Mouse (Mus musculus) liver, embryonic 14.5 days (tissue): ENCODE data around the gene Ube2h. TPM values are rescaled to one million over a fixed set of nuclear protein-coding genes. Genes with fewer than 3 reads are reported as not detected.

Experiments
- ATAC-seq: fragments of 200-750 bp; cut with Nextera tagmentation; 2 replicates; pipeline ENCODE4 v1.8.0; 2017; ENCODE audit warnings: moderate number of reproducible peaks, mild to moderate bottlenecking, moderate library complexity; ENCODE audit not compliant: insufficient read depth
- DNase-seq, 3 experiments: peaks; one replicate each; pipeline ENCODE4 v3.0.0-alpha.2; 2012 to 2013; ENCODE audit warnings: low read depth in 3 of 3, low spot score in 3 of 3
- H3K27ac ChIP-seq: fragments of 300-500 bp; sonication (generic); 2 replicates; pipeline ENCODE4 v1.5.1; 2014; ENCODE audit warnings: moderate library complexity, mild to moderate bottlenecking, control low read depth, inconsistent platforms
- H3K27me3 ChIP-seq: fragments of 300-500 bp; sonication (generic); 2 replicates; pipeline ENCODE4 v1.6.1; 2014; ENCODE audit warnings: mild to moderate bottlenecking, low read length, moderate library complexity; ENCODE audit not compliant: control insufficient read depth, insufficient read depth
- H3K36me3 ChIP-seq: fragments of 300-500 bp; sonication (generic); replicated peaks from 2 replicates; pipeline ENCODE4 v1.6.1; 2014; ENCODE audit warnings: low read depth; ENCODE audit not compliant: control insufficient read depth, insufficient read depth
- H3K4me1 ChIP-seq, 2 experiments: fragments of 200-500 bp in 1 of 2; fragments of 300-500 bp in 1 of 2; sonication (generic) in 1 of 2; replicated peaks; 2 replicates each; pipeline ENCODE4 v1.6.1; 2012 to 2014; ENCODE audit warnings: antibody characterized with exemption in 1 of 2, inconsistent platforms in 1 of 2, low read length in 1 of 2; ENCODE audit not compliant: control insufficient read depth in 2 of 2, insufficient read depth in 2 of 2
- H3K4me2 ChIP-seq: fragments of 300-500 bp; sonication (generic); 2 replicates; pipeline ENCODE4 v1.6.1; 2014; ENCODE audit warnings: low read depth, mild to moderate bottlenecking, control low read depth, moderate library complexity
- H3K4me3 ChIP-seq, 2 experiments: fragments of 200-500 bp in 1 of 2; fragments of 300-500 bp in 1 of 2; sonication (generic) in 1 of 2; 2 replicates each; pipeline ENCODE4 v1.5.1; 2012 to 2014; ENCODE audit warnings: low read depth in 2 of 2, low read length in 2 of 2, mild to moderate bottlenecking in 2 of 2, control low read depth in 1 of 2, inconsistent platforms in 1 of 2, moderate library complexity in 1 of 2; ENCODE audit not compliant: insufficient read depth in 1 of 2
- H3K9ac ChIP-seq: fragments of 300-500 bp; sonication (generic); replicated peaks from 2 replicates; pipeline ENCODE4 v1.6.1; 2014; ENCODE audit warnings: mild to moderate bottlenecking, control low read depth, moderate library complexity
- H3K9me3 ChIP-seq: fragments of 300-500 bp; sonication (generic); 2 replicates; pipeline ENCODE4 v1.6.1; 2016; ENCODE audit warnings: low read length, mixed read lengths; ENCODE audit not compliant: control insufficient read depth
- CTCF ChIP-seq: IDR thresholded peaks from 2 replicates; pipeline ENCODE4 v1.5.1; 2016; ENCODE audit warnings: antibody characterized with exemption, low read depth, control low read depth
- EP300 ChIP-seq: IDR thresholded peaks from 2 replicates; pipeline ENCODE4 v1.6.1; 2016; ENCODE audit warnings: antibody characterized with exemption, low read depth
- WGBS: fragments of 180-500 bp; shearing (Covaris S2); extraction: QIAGEN DNeasy Blood & Tissue Kit; methylation state at CpG from one replicate; pipeline ENCODE4 v1.1.7; 2014; ENCODE audit not compliant: insufficient replicate concordance; 5-methylcytosine and 5-hydroxymethylcytosine counted together
- polyA plus RNA-seq, 2 experiments: library from polyadenylated mRNA; depleted of rRNA in 1 of 2; stranded (reverse) in 1 of 2; unstranded in 1 of 2; fragments of >200 nt; fragmentation: Nextera tagmentation in 1 of 2; extraction: Ambion mirVana in 1 of 2; gene quantifications; 2 replicates each; pipeline versions ENCODE4 v1.2.1 to v1.2.3; 2012 to 2014

Gene Ube2h
- polyA plus RNA-seq (2012; rRNA removed): 13.8 and 18.7 TPM in 2 replicates
- polyA plus RNA-seq (2014; fragmentation: Nextera tagmentation; extraction: Ambion mirVana): 27.4 and 29.6 TPM in 2 replicates

- TF ChIP-seq EP300: no peak
- TF ChIP-seq CTCF: no peak
- H3K36me3 ChIP-seq: no peaks in the 10 kb centered on the region; the same call in 1 of the 2 replicates
- H3K4me2 ChIP-seq: peak within 1 kb of the TSS; percentile 94
- DNase-seq (peak; percentile 92 to 95 (median 92)), ATAC-seq (peak; percentile 75)
- peak within 1 kb of the TSS; percentile 90 for H3K27ac ChIP-seq
- H3K9ac ChIP-seq: peak within 1 kb of the TSS; percentile 99
- peaks cover 62 to 71% of the 10 kb centered on the region in 2 experiments for H3K4me1 ChIP-seq
- peak within 1 kb of the TSS; percentile 83 to 90 for H3K4me3 ChIP-seq
- WGBS: 2% methylated on average over 31 of the region's 33 CpGs
- no peaks in the 10 kb centered on the region for H3K9me3 ChIP-seq
- H3K27me3 ChIP-seq: no peaks in the 10 kb centered on the region
Observed at GRCm38 (mm10) chr6:30304399-30304917, at the start of gene Ube2h. Gene Ube2h (minus strand): TSS chr6:30304539.

GRCm38 (mm10) chr6:30353661-30354060 is 49.3 kb upstream of the Ube2h start:
- ATAC-seq (no peak), DNase-seq (no peak)
- H3K9me3 ChIP-seq: no peaks in the 10 kb centered on the region
- H3K27ac ChIP-seq: no peak overlapping the region
- H3K36me3 ChIP-seq: no peaks in the 10 kb centered on the region
- no peaks in the 10 kb centered on the region for H3K4me1 ChIP-seq
- 72% methylated on average over 8 of the region's 8 CpGs for WGBS
- H3K4me3 ChIP-seq: no peak overlapping the region
- H3K9ac ChIP-seq: no peak overlapping the region
- H3K4me2 ChIP-seq: no peak overlapping the region
- H3K27me3 ChIP-seq: no peaks in the 10 kb centered on the region
- no peak for TF ChIP-seq EP300
- no peak for TF ChIP-seq CTCF

GRCm38 (mm10) chr6:30352762-30353161 is 48.4 kb upstream of the Ube2h start:
- H3K27me3 ChIP-seq: no peaks in the 10 kb centered on the region
- H3K4me1 ChIP-seq: no peaks in the 10 kb centered on the region
- WGBS: 52% methylated on average over 8 of the region's 8 CpGs
- DNase-seq (no peak), ATAC-seq (no peak)
- TF ChIP-seq CTCF (no peak), EP300 (no peak)
- H3K27ac ChIP-seq: no peak overlapping the region
- no peak overlapping the region for H3K9ac ChIP-seq
- no peaks in the 10 kb centered on the region for H3K9me3 ChIP-seq
- H3K36me3 ChIP-seq: no peaks in the 10 kb centered on the region
- H3K4me2 ChIP-seq: no peak overlapping the region
- H3K4me3 ChIP-seq: no peak overlapping the region

- Histone ChIP-seq H3K27ac (no peak overlapping the region), H3K4me2 (no peak overlapping the region), H3K9me3 (no peaks in the 10 kb centered on the region), H3K9ac (no peak overlapping the region), H3K27me3 (no peaks in the 10 kb centered on the region), H3K36me3 (no peaks in the 10 kb centered on the region), H3K4me3 (no peak overlapping the region), H3K4me1 (no peaks in the 10 kb centered on the region)
- WGBS: 66% methylated on average over 9 of the region's 9 CpGs
- ATAC-seq: no peak
- no peak for TF ChIP-seq CTCF
- TF ChIP-seq EP300: no peak
- no peak for DNase-seq
Observed at GRCm38 (mm10) chr6:30351290-30351689, 47.0 kb upstream of the Ube2h start.

- no peak for DNase-seq
- WGBS: 72% methylated on average over 4 of the region's 4 CpGs
- Histone ChIP-seq H3K27me3 (no peaks in the 10 kb centered on the region), H3K9me3 (no peaks in the 10 kb centered on the region), H3K36me3 (no peaks in the 10 kb centered on the region), H3K4me2 (no peak overlapping the region), H3K4me3 (no peak overlapping the region), H3K9ac (no peak overlapping the region), H3K4me1 (no peaks in the 10 kb centered on the region), H3K27ac (no peak overlapping the region)
- TF ChIP-seq CTCF (no peak), EP300 (no peak)
- no peak for ATAC-seq
Observed at GRCm38 (mm10) chr6:30347288-30347801, 43.0 kb upstream of the Ube2h start.
